Mouse (Mus musculus) small intestine, adult 2 months (tissue): ENCODE measurements around the gene Snapc1. TPM values are rescaled to one million over a fixed set of nuclear protein-coding genes. Genes with fewer than 3 reads are reported as not detected.

Source experiments
- H3K27ac ChIP-seq: fragments of 200-500 bp; 2 replicates; pipeline ENCODE4 v1.5.1; 2012; ENCODE audit warnings: low read depth, low read length, control low read depth, inconsistent platforms; ENCODE audit not compliant: insufficient read depth
- H3K27me3 ChIP-seq: fragments of 200-500 bp; 2 replicates; pipeline ENCODE4 v1.6.1; 2012; ENCODE audit warnings: mild to moderate bottlenecking, moderate library complexity, low read length, inconsistent platforms; ENCODE audit not compliant: control insufficient read depth, insufficient read depth
- H3K36me3 ChIP-seq: fragments of 200-500 bp; 2 replicates; pipeline ENCODE4 v1.6.1; 2012; ENCODE audit warnings: mild to moderate bottlenecking, low read length, control low read depth, inconsistent platforms; ENCODE audit not compliant: control insufficient read depth, insufficient read depth
- H3K4me1 ChIP-seq: fragments of 200-500 bp; 2 replicates; pipeline ENCODE4 v1.6.1; 2012; ENCODE audit warnings: low read length, inconsistent platforms, mixed read lengths; ENCODE audit not compliant: control insufficient read depth, insufficient read depth, insufficient read length
- H3K4me3 ChIP-seq: fragments of 200-500 bp; 2 replicates; pipeline ENCODE4 v1.5.1; 2012; ENCODE audit warnings: low read depth, mild to moderate bottlenecking, control low read depth, inconsistent platforms, low read length, moderate library complexity
- CTCF ChIP-seq: fragments of 200-500 bp; IDR thresholded peaks from 2 replicates; pipeline ENCODE4 v1.5.1; 2012; ENCODE audit warnings: low read depth, mild to moderate bottlenecking, control low read depth, inconsistent platforms, low read length, moderate library complexity, mixed read lengths; ENCODE audit not compliant: insufficient replicate concordance, insufficient read length; ENCODE audit errors: extremely low read depth
- POLR2A ChIP-seq: fragments of 200-500 bp; IDR thresholded peaks from 2 replicates; pipeline ENCODE4 v1.6.1; 2012; ENCODE audit warnings: low read depth, mild to moderate bottlenecking, control low read depth, inconsistent platforms, low read length, moderate library complexity
- WGBS: fragments of 180-500 bp; shearing (Covaris S2); methylation state at CpG from one replicate; pipeline ENCODE4 v1.1.7; 2018; 5-methylcytosine and 5-hydroxymethylcytosine counted together
- polyA plus RNA-seq: library from polyadenylated mRNA; depleted of rRNA; stranded (reverse); fragments of >200 nt; gene quantifications from 2 replicates; pipeline ENCODE4 v1.2.3, GENCODE M21; 2012; rRNA removed

Snapc1 gene
- polyA plus RNA-seq = 2.0 and 2.8 TPM in 2 replicates

- Histone ChIP-seq H3K27me3 (no peaks in the 10 kb centered on the region), H3K36me3 (peaks cover 12% of the 10 kb centered on the region), H3K27ac (no peak within 1 kb of the TSS), H3K4me3 (peak within 1 kb of the TSS; percentile 68), H3K4me1 (no peaks in the 10 kb centered on the region)
- TF ChIP-seq POLR2A = peak; percentile 68
- TF ChIP-seq CTCF = no peak
- under 1% methylated on average over 60 of the region's 60 CpGs for WGBS
These were observed at the start of gene Snapc1 for GRCm38 (mm10) chr12:73964291-73965281. Gene Snapc1, plus strand, starts transcription at chr12:73964481.

GRCm38 (mm10) chr12:73918479-73918878 lies 45.8 kb upstream of the Snapc1 start:
- H3K4me1 ChIP-seq = no peaks in the 10 kb centered on the region
- no peaks in the 10 kb centered on the region for H3K36me3 ChIP-seq
- whole genome bisulfite sequencing = 96% methylated on average over 5 of the region's 5 CpGs
- TF ChIP-seq POLR2A (no peak), CTCF (no peak)
- H3K27ac ChIP-seq = no peak overlapping the region
- H3K4me3 ChIP-seq = no peak overlapping the region
- no peaks in the 10 kb centered on the region for H3K27me3 ChIP-seq

- H3K4me3 ChIP-seq = no peak overlapping the region
- WGBS = 85% methylated on average over 3 of the region's 3 CpGs
- no peak overlapping the region for H3K27ac ChIP-seq
- no peaks in the 10 kb centered on the region for H3K4me1 ChIP-seq
- H3K36me3 ChIP-seq = peaks cover 44% of the 10 kb centered on the region
- H3K27me3 ChIP-seq = no peaks in the 10 kb centered on the region
- TF ChIP-seq POLR2A = no peak
- TF ChIP-seq CTCF = no peak
These were observed 34.0 kb upstream of the Snapc1 start for GRCm38 (mm10) chr12:73930266-73930665.

- H3K36me3 ChIP-seq = peaks cover 48% of the 10 kb centered on the region
- H3K27me3 ChIP-seq = no peaks in the 10 kb centered on the region
- no peaks in the 10 kb centered on the region for H3K4me1 ChIP-seq
- H3K27ac ChIP-seq = no peak overlapping the region
- no peak for TF ChIP-seq POLR2A
- TF ChIP-seq CTCF = peak; percentile 35; the same call in 1 of the 2 replicates
- 44% methylated on average over 5 of the region's 5 CpGs for WGBS
- H3K4me3 ChIP-seq = no peak overlapping the region
These were observed 33.0 kb upstream of the Snapc1 start for GRCm38 (mm10) chr12:73931274-73931673.

- TF ChIP-seq CTCF = no peak
- no peak for TF ChIP-seq POLR2A
- Histone ChIP-seq H3K27ac (no peak overlapping the region), H3K27me3 (no peaks in the 10 kb centered on the region), H3K4me3 (no peak overlapping the region), H3K36me3 (peaks cover 52% of the 10 kb centered on the region), H3K4me1 (no peaks in the 10 kb centered on the region)
- 80% methylated on average over 2 of the region's 2 CpGs for WGBS
These were observed 29.8 kb upstream of the Snapc1 start for GRCm38 (mm10) chr12:73934528-73934927.

GRCm38 (mm10) chr12:73937353-73937752 lies 26.9 kb upstream of the Snapc1 start, which contains the start of gene Gm49321:
Gene Gm49321, plus strand, starts transcription at chr12:73937653.
- Histone ChIP-seq H3K4me3 (no peak within 1 kb of the TSS), H3K27me3 (no peaks in the 10 kb centered on the region), H3K36me3 (peaks cover 55% of the 10 kb centered on the region), H3K4me1 (no peaks in the 10 kb centered on the region), H3K27ac (no peak within 1 kb of the TSS)
- TF ChIP-seq POLR2A = no peak
- no peak for TF ChIP-seq CTCF
- WGBS = 98% methylated on average over 1 of the region's 1 CpGs

GRCm38 (mm10) chr12:73939542-73939941 lies 24.7 kb upstream of the Snapc1 start:
- no peak for TF ChIP-seq CTCF
- no peak for TF ChIP-seq POLR2A
- 84% methylated on average over 6 of the region's 6 CpGs for WGBS
- peaks cover 57% of the 10 kb centered on the region for H3K36me3 ChIP-seq

More at GRCm38 (mm10) chr12:73939542-73939941, 24.7 kb upstream of the Snapc1 start:
- Histone ChIP-seq H3K4me1 (no peaks in the 10 kb centered on the region), H3K4me3 (no peak overlapping the region), H3K27me3 (no peaks in the 10 kb centered on the region), H3K27ac (no peak overlapping the region)
